Comparison of ENCODE assay signal across 16 mouse cellular contexts in genomic region chr1:176986275-176986674, GRCm38 (mm10).
DNase-seq lines count a peak whose midpoint lies in the region; ATAC-seq and TF ChIP-seq lines count a peak whose summit lies in the region.
"Had no signal": no experiment of that assay in that cellular context is flagged by ENCODE, and none has a peak within 500 bp of the region (broad histone marks: within the 10 kb centered on the region; RNA-seq: fewer than 3 reads in every experiment).

No protein-coding gene starts in this region.

- no peaks in the 10 kb centered on the region for H3K4me1 ChIP-seq in liver, postnatal 0 days (ENCODE audit: insufficient read depth)
- H3K4me1 ChIP-seq in liver, embryonic 11.5 days (replicated peaks; ENCODE audit: control insufficient read depth, insufficient read depth, low read length): no peaks in the 10 kb centered on the region
- H3K4me1 ChIP-seq in heart, embryonic 12.5 days (replicated peaks): peaks cover 52% of the 10 kb centered on the region
- H3K4me1 ChIP-seq: liver, embryonic 13.5 days had no signal

- DNase-seq in liver, postnatal 0 days: no peak
- no peak for DNase-seq in liver, embryonic 11.5 days (ENCODE audit: low spot score)
- DNase-seq in A20 (ENCODE audit: low read depth, low spot score): peak; percentile 92
- peak; percentile 36 for DNase-seq in CD4-positive helper T cell, adult 2 months (ENCODE audit: low read depth, low spot score)
- no peak for DNase-seq in adrenal gland, postnatal 10 days
- DNase-seq in layer of hippocampus, postnatal 14 days (ENCODE audit: low spot score in 2 of 2): no peak
- DNase-seq: cerebellum, postnatal 25 days; kidney, postnatal 25 days; liver, embryonic 13.5 days had no signal

- H3K9me3 ChIP-seq in liver, postnatal 0 days (ENCODE audit: low read length): no peaks in the 10 kb centered on the region
- H3K9me3 ChIP-seq in liver, embryonic 11.5 days (ENCODE audit: control insufficient read depth, low read length): no peaks in the 10 kb centered on the region
- no peaks in the 10 kb centered on the region for H3K9me3 ChIP-seq in heart, embryonic 12.5 days (replicated peaks)
- H3K9me3 ChIP-seq: embryonic facial prominence, embryonic 15.5 days; G1E; liver, embryonic 13.5 days; neural tube, embryonic 13.5 days had no signal

- 38% methylated on average over 6 of the region's 6 CpGs for whole genome bisulfite sequencing in liver, postnatal 0 days (ENCODE audit: insufficient replicate concordance)
- WGBS in liver, embryonic 11.5 days: 58% methylated on average over 6 of the region's 6 CpGs
- WGBS in heart, embryonic 12.5 days: 60% methylated on average over 6 of the region's 6 CpGs

- no peak overlapping the region for H3K9ac ChIP-seq in liver, postnatal 0 days (replicated peaks)
- no peak overlapping the region for H3K9ac ChIP-seq in liver, embryonic 11.5 days (ENCODE audit: low read depth, low read length)
- H3K9ac ChIP-seq in heart, embryonic 12.5 days: no peak overlapping the region
- H3K9ac ChIP-seq: embryonic facial prominence, embryonic 15.5 days; liver, embryonic 13.5 days; neural tube, embryonic 13.5 days had no signal

- no peak overlapping the region for H3K27ac ChIP-seq in liver, postnatal 0 days (ENCODE audit: low read depth)
- H3K27ac ChIP-seq in liver, embryonic 11.5 days (ENCODE audit: low read depth, low read length): no peak overlapping the region
- H3K27ac ChIP-seq in heart, embryonic 12.5 days (ENCODE audit: poor library complexity, severe bottlenecking): no peak overlapping the region
- H3K27ac ChIP-seq: embryonic facial prominence, embryonic 15.5 days; liver, embryonic 13.5 days; neural tube, embryonic 13.5 days had no signal

- no peak for TF ChIP-seq CTCF in liver, postnatal 0 days (IDR thresholded peaks at IDR 0.05; ENCODE audit: low read depth)

- 0 out of 2 replicates have a peak, but pooled peaks have one; percentile 25 for ATAC-seq in liver, postnatal 0 days
- ATAC-seq in liver, embryonic 11.5 days (replicated peaks; ENCODE audit: low FRiP score): no peak
- ATAC-seq in granulocyte monocyte progenitor cell, adult 5-6 weeks (replicated peaks; ENCODE audit: poor library complexity, severe bottlenecking): peak; percentile 63
- no peak for ATAC-seq in heart, embryonic 12.5 days (ENCODE audit: insufficient number of reproducible peaks, low FRiP score)
- ATAC-seq: intestine, embryonic 16.5 days had no signal

- H3K27me3 ChIP-seq in liver, postnatal 0 days (ENCODE audit: insufficient read depth, low read length): no peaks in the 10 kb centered on the region
- H3K27me3 ChIP-seq in liver, embryonic 11.5 days (replicated peaks; ENCODE audit: control insufficient read depth, insufficient read depth, low read length): no peaks in the 10 kb centered on the region
- no peaks in the 10 kb centered on the region for H3K27me3 ChIP-seq in heart, embryonic 12.5 days (replicated peaks)
- H3K27me3 ChIP-seq: embryonic facial prominence, embryonic 15.5 days; liver, embryonic 13.5 days; neural tube, embryonic 13.5 days had no signal

- H3K4me3 ChIP-seq in liver, postnatal 0 days (ENCODE audit: low read depth, low read length): no peak overlapping the region
- no peak overlapping the region for H3K4me3 ChIP-seq in liver, embryonic 11.5 days (ENCODE audit: low read depth, low read length)
- H3K4me3 ChIP-seq in heart, embryonic 12.5 days: no peak overlapping the region
- H3K4me3 ChIP-seq: embryonic facial prominence, embryonic 15.5 days; liver, embryonic 13.5 days; neural tube, embryonic 13.5 days had no signal

- TF ChIP-seq EP300 in liver, postnatal 0 days (IDR thresholded peaks at IDR 0.05; ENCODE audit: low read depth): no peak

- no peak overlapping the region for H3K4me2 ChIP-seq in liver, postnatal 0 days (ENCODE audit: low read depth, low read length)
- no peak overlapping the region for H3K4me2 ChIP-seq in liver, embryonic 11.5 days
- H3K4me2 ChIP-seq in heart, embryonic 12.5 days: no peak overlapping the region
- H3K4me2 ChIP-seq: embryonic facial prominence, embryonic 15.5 days; liver, embryonic 13.5 days; midbrain, embryonic 11.5 days; neural tube, embryonic 13.5 days had no signal

- H3K36me3 ChIP-seq in liver, postnatal 0 days (replicated peaks; ENCODE audit: insufficient read depth, low read length): no peaks in the 10 kb centered on the region
- no peaks in the 10 kb centered on the region for H3K36me3 ChIP-seq in liver, embryonic 11.5 days (ENCODE audit: control insufficient read depth, insufficient read depth, low read length)
- H3K36me3 ChIP-seq in heart, embryonic 12.5 days: no peaks in the 10 kb centered on the region
- H3K36me3 ChIP-seq: embryonic facial prominence, embryonic 15.5 days; liver, embryonic 13.5 days; neural tube, embryonic 13.5 days had no signal

Comparison
In these comparisons a context has a peak if more than half of its experiments do, and no peak if none do; other contexts are left out.
1. ATAC-seq: peak in liver, postnatal 0 days (single experiment) and granulocyte monocyte progenitor cell, adult 5-6 weeks (single experiment); none in liver, embryonic 11.5 days (single experiment) and heart, embryonic 12.5 days (single experiment).
2. DNase-seq: peak in A20 (single experiment) and CD4-positive helper T cell, adult 2 months (single experiment); none in liver, postnatal 0 days (single experiment), liver, embryonic 11.5 days (single experiment), adrenal gland, postnatal 10 days (single experiment) and layer of hippocampus, postnatal 14 days (0 of 2).